Mouse (Mus musculus) gastrocnemius, postnatal 4 days (tissue): ENCODE data around the gene Miga2. TPM values are rescaled to one million over a fixed set of nuclear protein-coding genes. Genes with fewer than 3 reads are reported as not detected.

Experiments
- DNase-seq, 2 experiments: peaks; one replicate each; pipeline ENCODE4 v3.0.0; 2021 to 2022; ENCODE audit warnings: low spot score in 2 of 2, mixed read lengths in 2 of 2
- total RNA-seq, 2 experiments: library from RNA; stranded (reverse); gene quantifications; 2 replicates each; pipeline ENCODE4 v1.2.3; 2021

The Miga2 gene
- total RNA-seq, 2 experiments from 2014 or later = 33.2 to 37.5 TPM

- DNase-seq = peak in 1 of 2 experiments; percentile 14
Observed at GRCm38 (mm10) chr2:30357552-30358510, 6.2 kb upstream of the Miga2 start.

- peak; percentile 87 to 89 for DNase-seq
Observed at GRCm38 (mm10) chr2:30358533-30359531, 5.2 kb upstream of the Miga2 start, which contains the start of gene Sh3glb2. Sh3glb2 (minus strand) TSS chr2:30359337.

- DNase-seq = no peak
Observed at GRCm38 (mm10) chr2:30360626-30361025, 3.4 kb upstream of the Miga2 start.

GRCm38 (mm10) chr2:30362865-30363264, 1.2 kb upstream of the Miga2 start:
- DNase-seq = no peak

- no peak for DNase-seq
Observed at GRCm38 (mm10) chr2:30365281-30366069, 1.4 kb downstream of the Miga2 start.

GRCm38 (mm10) chr2:30366203-30366602, 2.2 kb downstream of the Miga2 start:
- DNase-seq = no peak

- no peak for DNase-seq
Observed at GRCm38 (mm10) chr2:30371544-30371943, 7.5 kb downstream of the Miga2 start.

GRCm38 (mm10) chr2:30372726-30373125, 8.7 kb downstream of the Miga2 start:
- no peak for DNase-seq

GRCm38 (mm10) chr2:30375893-30376292, 11.9 kb downstream of the Miga2 start:
- no peak for DNase-seq

GRCm38 (mm10) chr2:30377721-30378120, 13.7 kb downstream of the Miga2 start:
- DNase-seq = no peak

GRCm38 (mm10) chr2:30379307-30379706, 15.3 kb downstream of the Miga2 start:
- no peak for DNase-seq

- no peak for DNase-seq
Observed at GRCm38 (mm10) chr2:30380564-30381376, 16.7 kb downstream of the Miga2 start.

- DNase-seq = no peak
Observed at GRCm38 (mm10) chr2:30381377-30381725, 17.3 kb downstream of the Miga2 start.

GRCm38 (mm10) chr2:30384814-30385213, 20.8 kb downstream of the Miga2 start:
- no peak for DNase-seq

GRCm38 (mm10) chr2:30385591-30385990, 21.6 kb downstream of the Miga2 start:
- no peak for DNase-seq

- no peak for DNase-seq
Observed at GRCm38 (mm10) chr2:30386913-30387312, 22.9 kb downstream of the Miga2 start.

GRCm38 (mm10) chr2:30389000-30389399, 25.0 kb downstream of the Miga2 start:
- DNase-seq = no peak

- DNase-seq = peak; percentile 90 to 95
Observed at GRCm38 (mm10) chr2:30392114-30392576, 28.1 kb downstream of the Miga2 start, which contains the start of gene Dolpp1. Dolpp1 (plus strand) TSS chr2:30392254.

- DNase-seq = peak; percentile 73 to 87
Observed at GRCm38 (mm10) chr2:30392577-30393369, 28.7 kb downstream of the Miga2 start.
